Mouse (Mus musculus): ENCODE measurements around the gene Erg. TPM values are rescaled to one million over a fixed set of nuclear protein-coding genes. Genes with fewer than 3 reads are reported as not detected.
A peak's percentile ranks its signal among the peaks of the same experiment; 100 is the strongest.

Gene Erg
- total and polyA plus RNA-seq, 3 experiments = 0.11 to 0.81 (median 0.34) TPM

DNA sequence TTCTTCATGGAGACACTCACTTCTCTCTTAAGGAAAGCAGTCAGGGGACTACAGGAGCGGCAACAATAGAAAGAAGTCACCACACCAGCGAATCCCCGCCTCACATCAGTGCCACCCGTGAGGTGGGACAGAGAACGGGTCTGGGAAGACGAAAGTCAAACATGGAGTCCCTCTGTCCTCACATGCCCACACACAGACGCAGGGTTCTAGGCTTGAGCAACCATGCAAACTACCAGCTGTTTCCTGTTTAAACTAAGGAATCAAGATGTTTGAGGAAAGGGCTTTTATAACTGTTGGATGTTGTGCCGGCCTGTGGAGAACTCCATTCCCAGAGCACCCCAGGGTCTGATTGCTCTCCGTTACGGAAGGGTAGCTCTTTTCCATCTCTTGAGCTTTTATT lies 158.9 kb downstream of the Erg start:
- H3K36me3 ChIP-seq (replicated peaks in 1 of 2; ENCODE audit: control insufficient read depth in 1 of 2, insufficient read depth in 1 of 2, low read length in 1 of 2) = no peaks in the 10 kb centered on the region
- dilution Hi-C loops (cut with MboI; ENCODE audit: extremely low pct_ligation_motif_present, extremely low pct_unique_long_range_greater_than_20kb, low sequenced_read_pairs) = no loop called here
- TF ChIP-seq MAFK (IDR thresholded peaks at IDR 0.05; ENCODE audit: insufficient replicate concordance, low read length) = no peak
- no peak for TF ChIP-seq MAX (IDR thresholded peaks at IDR 0.05; ENCODE audit: low read length)
- 0 out of 2 replicates have a peak, but pooled peaks have one; percentile 10 for TF ChIP-seq MEF2A (IDR thresholded peaks at IDR 0.05; ENCODE audit: borderline replicate concordance, low read depth, low read length)
- no peak for TF ChIP-seq UBTF (IDR thresholded peaks at IDR 0.05; ENCODE audit: low read depth, low read length)
- TF ChIP-seq SIN3A (IDR thresholded peaks at IDR 0.05; ENCODE audit: low read length) = no peak
- TF ChIP-seq USF1 (IDR thresholded peaks at IDR 0.05; ENCODE audit: low read depth, low read length) = no peak
- TF ChIP-seq TCF12 (IDR thresholded peaks at IDR 0.05; ENCODE audit: low read depth, low read length) = 0 out of 2 replicates have a peak, but pooled peaks have one; percentile 26
- TF ChIP-seq MXI1 (IDR thresholded peaks at IDR 0.05; ENCODE audit: low read depth, low read length) = no peak
- no peak for TF ChIP-seq TBP (conservative IDR thresholded peaks at IDR 0.05; ENCODE audit: low read depth, low read length)
- TF ChIP-seq ZC3H11A (IDR thresholded peaks at IDR 0.05; ENCODE audit: low read depth, low read length) = no peak
- TF ChIP-seq EP300 (IDR thresholded peaks at IDR 0.05; ENCODE audit: low read length) = peak; percentile 48; the same call in 1 of the 2 replicates
- no peak for TF ChIP-seq ZNF384 (IDR thresholded peaks at IDR 0.05; ENCODE audit: low read depth, low read length)
- TF ChIP-seq JUND (conservative IDR thresholded peaks at IDR 0.05; ENCODE audit: low read depth, low read length) = no peak
- no peak for TF ChIP-seq ZKSCAN1 (IDR thresholded peaks at IDR 0.05; ENCODE audit: borderline replicate concordance, low read depth, low read length)
- no peak for TF ChIP-seq SMC3 (IDR thresholded peaks at IDR 0.05; ENCODE audit: low read depth, low read length)
- no peak for TF ChIP-seq MAZ (IDR thresholded peaks at IDR 0.05; ENCODE audit: low read depth, low read length)
- TF ChIP-seq POLR2AphosphoS2 (IDR thresholded peaks at IDR 0.05; ENCODE audit: low read depth, low read length) = no peak
- TF ChIP-seq NRF1 (IDR thresholded peaks at IDR 0.05; ENCODE audit: low read depth, low read length) = no peak
- TF ChIP-seq HCFC1 (IDR thresholded peaks at IDR 0.05; ENCODE audit: low read depth, low read length) = no peak
- no peak for TF ChIP-seq RCOR1 (conservative IDR thresholded peaks at IDR 0.05; ENCODE audit: low read depth, low read length)
- no peak for TF ChIP-seq CHD1 (IDR thresholded peaks at IDR 0.05; ENCODE audit: low read depth, low read length)
- TF ChIP-seq MYC (IDR thresholded peaks at IDR 0.05; ENCODE audit: low read depth, low read length) = no peak
- no peak for TF ChIP-seq CHD2 (IDR thresholded peaks at IDR 0.05; ENCODE audit: low read length)
- no peak for TF ChIP-seq GABPA (IDR thresholded peaks at IDR 0.05; ENCODE audit: insufficient replicate concordance, low read depth, low read length)
- TF ChIP-seq IRF4 (IDR thresholded peaks at IDR 0.05; ENCODE audit: low read depth, low read length) = no peak
- TF ChIP-seq JUN (IDR thresholded peaks at IDR 0.05; ENCODE audit: insufficient read depth, low read depth, low read length) = no peak
- TF ChIP-seq NELFE (IDR thresholded peaks at IDR 0.05; ENCODE audit: low read depth, low read length) = no peak
- no peak for TF ChIP-seq ZMIZ1 (IDR thresholded peaks at IDR 0.05; ENCODE audit: low read depth, low read length)
- TF ChIP-seq USF2 (conservative IDR thresholded peaks at IDR 0.05; ENCODE audit: low read depth, low read length) = no peak
- TF ChIP-seq E2F4 (IDR thresholded peaks at IDR 0.05; ENCODE audit: insufficient replicate concordance, low read depth, low read length) = no peak
- TF ChIP-seq ELF1 (IDR thresholded peaks at IDR 0.05; ENCODE audit: low read depth, low read length) = no peak
- no peak for TF ChIP-seq RAD21 (IDR thresholded peaks at IDR 0.05; ENCODE audit: low read depth, low read length)
- peak; percentile 64 for TF ChIP-seq ETS1 (conservative IDR thresholded peaks at IDR 0.05; ENCODE audit: low read depth, low read length)
- TF ChIP-seq CTCF (conservative IDR thresholded peaks at IDR 0.05 in 1 of 2, IDR thresholded peaks at IDR 0.05 in 1 of 2; ENCODE audit: low read depth in 2 of 2, low read length in 2 of 2) = no peak
- TF ChIP-seq PAX5 (IDR thresholded peaks at IDR 0.05; ENCODE audit: low read length) = no peak
- no peak for TF ChIP-seq KAT2A (IDR thresholded peaks at IDR 0.05; ENCODE audit: insufficient replicate concordance, low read length)
- no peak for TF ChIP-seq POLR2A (IDR thresholded peaks at IDR 0.05; ENCODE audit: low read depth, low read length)
- peak; percentile 31; the same call in 1 of the 2 replicates for TF ChIP-seq BHLHE40 (IDR thresholded peaks at IDR 0.05; ENCODE audit: low read depth, low read length)
- no peak overlapping the region for H3K4me2 ChIP-seq (ENCODE audit: insufficient read depth, low read depth, poor library complexity, severe bottlenecking)
- peaks cover 37 to 70% of the 10 kb centered on the region in 2 experiments for H3K4me1 ChIP-seq (ENCODE audit: control insufficient read depth in 1 of 2, insufficient read depth in 2 of 2)
- DNase-seq (ENCODE audit: extremely low read depth) = no peak
- no peak overlapping the region for H3K4me3 ChIP-seq (replicated peaks in 1 of 3; ENCODE audit: low read depth in 2 of 3, low read length in 2 of 3, poor library complexity in 1 of 3)
- H3K27ac ChIP-seq (ENCODE audit: insufficient read depth, low read depth) = no peak overlapping the region
- in situ Hi-C loops (cut with MboI; ENCODE audit: low pct_ligation_motif_present, low pct_unique_long_range_greater_than_20kb, low sequenced_read_pairs) = no loop called here
- no peak overlapping the region for H3K9ac ChIP-seq (ENCODE audit: insufficient read depth, low read depth)
- no peaks in the 10 kb centered on the region for H3K79me2 ChIP-seq (replicated peaks; ENCODE audit: control insufficient read depth, extremely low read depth, insufficient read depth, poor library complexity, severe bottlenecking)
- no peaks in the 10 kb centered on the region for H3K27me3 ChIP-seq (replicated peaks)
- H3K9me3 ChIP-seq (replicated peaks; ENCODE audit: low read length) = no peaks in the 10 kb centered on the region
